Mouse (Mus musculus) v-Abl transformed pro-B cells (cell line): ENCODE data around the gene Hoxd4.

Source experiments
- in situ Hi-C, 2 experiments: fragments of 400-800 bp; cut with MboI; formaldehyde crosslinking; loops; one replicate each; pipeline ENCODE4 v1.15.1; 2025; ENCODE audit not compliant: unreplicated experiment in 2 of 2

The Hoxd4 gene

DNA sequence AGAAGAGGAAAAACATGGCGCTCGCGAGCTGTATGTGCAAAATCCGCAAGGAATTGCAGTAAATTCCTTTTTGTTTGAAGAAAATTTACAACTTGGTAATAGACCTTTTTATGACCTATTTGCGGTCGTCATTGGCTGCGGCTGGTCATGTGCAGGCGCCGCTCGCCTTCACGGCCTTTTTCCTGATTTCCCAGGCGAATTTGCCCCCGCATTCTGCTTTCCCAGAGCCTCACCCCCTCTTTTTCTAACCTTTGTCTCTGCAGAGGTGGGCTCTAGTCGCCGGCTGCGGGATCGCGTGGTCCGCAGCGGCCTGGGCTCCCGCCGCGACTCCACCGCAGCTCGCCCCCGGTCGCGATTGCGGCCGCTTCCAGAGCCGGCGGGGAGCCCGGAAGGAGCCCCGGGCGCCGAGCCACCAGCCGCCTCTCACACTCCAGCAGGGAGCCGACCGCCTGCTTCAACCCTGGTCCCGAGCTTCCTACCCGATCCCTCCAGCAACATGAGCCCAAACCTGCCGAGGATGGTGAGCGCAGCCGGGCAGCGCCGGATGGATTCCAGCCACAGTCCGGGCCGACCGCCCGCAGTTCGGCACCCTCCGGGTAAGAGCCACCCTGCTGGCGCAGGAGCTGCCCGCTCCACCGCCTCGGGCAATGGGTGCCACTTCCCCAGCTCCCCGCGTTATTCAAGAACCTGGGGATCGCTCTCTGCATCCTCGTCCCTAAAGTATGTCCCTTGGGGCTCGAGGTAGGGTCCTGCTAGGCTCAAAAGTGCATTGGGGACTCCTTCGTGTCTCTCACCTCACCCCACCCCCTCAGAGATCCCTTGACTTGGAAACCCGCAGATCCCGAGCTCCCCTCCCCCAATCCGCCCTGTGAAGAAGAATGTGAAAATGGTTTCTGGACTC lies at the start of gene Hoxd4, which contains the start of gene Hoxd3:
TSS of gene Hoxd4 (plus strand) at position 209 of the 901 bp plus-strand sequence.
TSS of gene Hoxd3 (plus strand) at position 207 of the 901 bp plus-strand sequence.
- in situ Hi-C loops = loop anchor here (10.0 to 25.0 kb wide), 5 partner anchors 343 to 1250 kb away; no protein-coding TSS in a partner anchor

DNA sequence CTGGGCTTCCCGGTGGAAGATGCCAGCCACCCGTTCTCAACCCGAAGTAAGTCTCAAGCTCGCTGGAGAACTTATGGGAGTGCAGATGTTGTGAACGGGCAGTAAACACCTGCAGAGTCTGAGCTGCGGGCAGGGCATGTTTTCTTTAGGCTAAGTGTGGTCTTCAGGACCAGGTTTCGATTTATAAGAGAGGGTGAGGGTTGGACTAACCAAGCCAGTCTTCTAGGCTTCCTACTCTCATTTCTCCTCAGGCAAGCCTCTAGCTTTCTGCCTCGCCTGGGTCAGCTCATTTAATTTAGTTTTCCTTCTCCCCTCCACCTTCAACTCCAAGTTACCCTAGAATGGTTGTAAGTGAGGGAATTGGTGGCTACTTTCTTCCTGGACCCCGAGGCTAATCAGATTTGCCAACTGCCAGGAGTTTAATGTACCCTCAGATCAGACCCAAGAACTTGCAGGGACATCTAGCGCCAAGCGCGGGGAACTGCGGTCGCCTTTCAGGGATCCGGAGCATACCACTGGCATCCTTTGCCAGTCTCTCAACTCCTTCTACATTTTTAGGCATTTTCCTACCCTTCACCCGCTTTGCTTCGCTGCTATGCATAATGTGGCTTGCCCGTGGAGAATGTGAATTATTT lies 48.3 kb upstream of the Hoxd4 start:
- in situ Hi-C loops = loop anchor here (5.0 to 25.0 kb wide), 4 partner anchors 361 to 1376 kb away; no protein-coding TSS in a partner anchor

DNA sequence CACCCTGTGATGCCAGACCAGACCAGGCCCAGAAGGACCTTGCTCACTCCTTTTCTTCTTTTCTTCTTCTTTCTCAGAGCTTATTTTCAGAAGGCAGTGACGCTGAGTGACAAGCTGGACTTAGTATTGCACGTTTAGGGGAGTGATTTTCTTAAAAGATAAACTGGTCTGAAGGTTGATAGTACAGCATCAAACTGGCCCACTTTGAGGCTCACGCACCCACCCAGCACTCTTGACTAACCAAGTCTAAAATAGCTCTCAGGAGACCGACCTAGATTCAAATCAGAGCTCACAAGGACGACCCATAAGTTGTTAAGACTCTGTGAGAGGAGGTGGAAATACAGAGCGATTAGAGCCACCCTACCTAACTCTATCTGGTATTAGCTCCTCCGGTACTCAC lies 45.3 kb upstream of the Hoxd4 start:
- in situ Hi-C loops = loop anchor here in 1 of 2 experiments (5.0 to 25.0 kb wide), 2 partner anchors 704 to 1379 kb away; no protein-coding TSS in a partner anchor

DNA sequence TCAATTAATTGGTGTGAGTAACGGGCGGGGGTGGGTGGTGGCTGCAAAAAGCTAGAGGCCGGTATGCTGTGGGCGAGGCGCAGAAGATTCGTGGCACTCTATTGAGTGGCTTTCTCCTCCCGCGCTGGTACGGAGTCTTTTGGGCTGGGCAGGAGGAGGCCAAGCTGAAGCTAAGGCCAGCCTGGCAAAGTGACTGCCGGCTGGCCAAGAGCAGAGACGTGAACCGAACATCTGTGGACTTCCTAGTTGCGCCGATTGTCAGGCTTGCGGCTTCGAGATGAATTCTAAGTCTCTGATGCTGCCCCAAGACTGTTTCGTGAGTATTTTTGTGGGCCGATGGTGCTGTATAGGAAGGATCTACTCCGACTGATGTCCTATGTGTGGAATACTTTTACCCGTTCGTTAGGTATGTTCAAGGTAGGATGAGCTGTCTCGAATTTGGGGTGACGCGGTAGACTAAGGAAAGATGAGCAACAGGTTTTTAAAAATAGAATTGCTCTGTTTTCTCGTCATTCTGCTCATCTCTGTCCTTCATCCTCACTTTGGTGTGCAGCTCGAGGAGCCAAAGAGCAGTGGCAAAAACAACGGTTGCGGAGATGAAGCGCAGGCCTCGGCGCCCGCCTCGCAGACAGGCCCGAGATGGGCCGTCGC lies 44.4 kb upstream of the Hoxd4 start:
- in situ Hi-C loops = loop anchor here in 1 of 2 experiments (5.0 to 25.0 kb wide), 2 partner anchors 705 to 1380 kb away; no protein-coding TSS in a partner anchor

DNA sequence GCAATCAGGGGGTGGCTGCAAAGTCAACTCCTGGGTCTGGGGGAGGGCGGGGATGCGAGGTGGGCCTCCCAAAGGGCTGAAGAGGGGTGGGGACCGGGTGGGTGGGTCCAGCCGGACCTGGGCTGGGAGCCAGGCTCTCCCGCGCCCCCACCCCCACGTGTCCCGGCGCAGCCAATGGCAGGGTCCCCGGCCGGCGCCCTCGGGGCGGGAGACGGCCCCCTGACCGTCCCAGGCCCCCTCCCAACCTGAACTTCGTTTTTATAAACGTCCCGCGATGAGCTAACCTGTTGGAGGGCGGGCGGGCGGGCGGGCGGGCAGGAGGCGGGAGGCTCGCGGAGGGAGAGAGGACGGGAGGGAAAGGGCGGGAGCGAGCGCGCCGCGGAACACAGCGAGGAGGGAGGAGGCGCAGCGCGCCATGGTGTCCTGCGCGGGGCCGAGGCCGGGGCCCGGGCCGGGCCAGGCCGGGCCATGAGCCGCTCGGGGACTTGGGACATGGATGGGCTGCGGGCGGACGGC lies 43.8 kb upstream of the Hoxd4 start, which contains the start of gene Hoxd13:
TSS of gene Hoxd13 (plus strand) at position 469 of the 516 bp plus-strand sequence.
- in situ Hi-C loops = loop anchor here in 1 of 2 experiments (5.0 to 25.0 kb wide), 2 partner anchors 706 to 1381 kb away; no protein-coding TSS in a partner anchor

DNA sequence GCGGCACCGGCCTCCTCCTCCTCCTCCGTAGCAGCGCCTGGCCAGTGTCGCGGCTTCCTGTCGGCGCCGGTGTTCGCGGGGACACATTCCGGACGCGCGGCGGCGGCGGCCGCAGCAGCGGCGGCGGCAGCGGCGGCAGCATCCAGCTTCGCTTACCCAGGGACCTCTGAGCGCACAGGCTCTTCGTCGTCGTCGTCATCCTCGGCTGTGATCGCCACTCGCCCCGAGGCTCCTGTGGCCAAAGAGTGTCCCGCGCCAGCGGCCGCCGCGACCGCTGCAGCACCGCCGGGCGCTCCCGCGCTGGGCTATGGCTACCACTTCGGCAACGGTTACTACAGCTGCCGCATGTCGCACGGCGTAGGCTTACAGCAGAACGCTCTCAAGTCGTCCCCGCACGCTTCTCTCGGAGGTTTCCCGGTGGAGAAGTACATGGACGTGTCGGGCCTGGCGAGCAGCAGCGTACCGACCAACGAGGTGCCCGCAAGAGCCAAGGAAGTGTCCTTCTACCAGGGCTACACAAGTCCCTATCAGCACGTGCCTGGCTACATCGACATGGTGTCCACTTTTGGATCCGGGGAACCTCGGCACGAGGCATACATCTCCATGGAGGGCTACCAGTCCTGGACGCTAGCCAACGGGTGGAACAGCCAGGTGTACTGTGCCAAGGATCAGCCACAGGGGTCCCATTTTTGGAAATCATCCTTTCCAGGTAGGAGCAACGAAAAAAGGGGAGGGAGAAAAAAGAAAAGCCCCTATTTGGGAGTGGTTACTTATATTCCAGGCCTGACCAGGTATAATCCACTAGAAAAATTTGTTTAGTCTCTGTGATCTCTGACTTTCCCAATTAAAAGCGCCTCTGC lies 43.1 kb upstream of the Hoxd4 start:
- in situ Hi-C loops = loop anchor here in 1 of 2 experiments (5.0 to 25.0 kb wide), 2 partner anchors 706 to 1381 kb away; no protein-coding TSS in a partner anchor

DNA sequence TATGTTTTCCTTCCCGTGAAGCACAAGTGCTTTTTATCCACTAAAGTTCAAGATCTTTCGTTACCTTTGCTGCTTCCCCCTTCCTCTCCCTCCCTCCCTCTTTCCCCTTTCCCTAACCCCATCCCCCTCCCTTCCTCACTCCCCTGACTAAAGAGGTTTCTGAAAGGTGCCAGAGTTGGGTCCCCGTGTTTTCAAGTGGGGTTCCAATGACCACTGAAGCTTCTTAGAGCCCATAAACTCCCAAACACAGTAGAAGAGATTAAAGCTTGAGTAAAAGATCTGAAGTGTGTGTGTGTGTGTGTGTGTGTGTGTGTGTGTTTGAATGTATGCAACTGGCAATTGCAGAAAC lies 42.5 kb upstream of the Hoxd4 start:
- in situ Hi-C loops = loop anchor here in 1 of 2 experiments (5.0 to 25.0 kb wide), 2 partner anchors 707 to 1382 kb away; no protein-coding TSS in a partner anchor

DNA sequence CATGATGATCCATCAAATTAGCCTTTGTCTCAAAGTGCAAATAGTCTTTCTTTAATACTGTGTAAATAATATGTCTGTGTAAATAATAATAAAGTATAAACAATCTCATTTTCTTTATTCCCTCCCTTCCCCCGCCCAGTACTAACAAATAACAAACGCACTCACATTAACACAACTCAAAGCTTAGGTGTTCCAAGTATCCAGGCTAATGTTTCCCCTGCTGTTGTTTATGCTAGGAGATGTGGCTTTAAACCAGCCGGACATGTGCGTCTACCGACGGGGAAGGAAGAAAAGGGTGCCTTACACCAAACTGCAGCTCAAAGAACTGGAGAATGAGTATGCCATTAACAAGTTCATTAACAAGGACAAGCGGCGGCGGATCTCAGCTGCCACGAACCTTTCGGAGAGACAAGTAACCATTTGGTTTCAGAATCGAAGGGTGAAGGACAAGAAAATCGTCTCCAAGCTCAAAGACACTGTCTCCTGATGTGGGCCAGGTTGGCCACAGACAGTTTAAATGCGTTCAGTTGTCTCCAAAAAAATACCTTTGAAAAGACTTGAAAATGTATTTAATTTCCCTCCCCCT lies 42.0 kb upstream of the Hoxd4 start:
- in situ Hi-C loops = loop anchor here (5.0 to 25.0 kb wide), 2 partner anchors 707 to 1382 kb away; no protein-coding TSS in a partner anchor

DNA sequence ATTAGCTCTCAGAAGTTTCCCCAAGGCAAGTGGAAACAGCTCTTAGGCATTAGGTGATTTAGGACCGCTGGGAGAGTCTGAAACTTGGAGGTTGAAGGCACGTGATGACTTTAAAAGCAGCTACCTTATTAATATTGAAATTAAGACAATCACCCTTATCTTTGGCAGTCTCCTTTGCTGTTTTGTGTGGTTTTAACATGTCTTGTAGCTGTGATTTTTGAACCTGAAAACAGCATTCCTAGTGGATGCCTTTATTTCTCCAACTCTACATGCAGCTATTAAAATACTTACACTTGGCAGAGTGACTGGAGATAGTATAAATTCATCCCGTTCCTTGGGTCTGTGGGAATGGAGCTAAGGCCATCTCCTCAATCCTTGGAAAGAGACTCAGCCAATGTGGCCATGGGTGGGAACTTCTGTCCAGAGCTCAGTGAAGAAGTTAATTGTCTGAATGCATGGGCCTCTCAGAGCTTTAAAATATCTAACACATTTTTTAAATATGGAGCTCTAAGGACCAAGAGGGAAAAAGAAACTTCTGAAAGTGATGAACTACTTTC lies 41.0 kb upstream of the Hoxd4 start:
- in situ Hi-C loops = loop anchor here (5.0 to 25.0 kb wide), 2 partner anchors 708 to 1383 kb away; no protein-coding TSS in a partner anchor

DNA sequence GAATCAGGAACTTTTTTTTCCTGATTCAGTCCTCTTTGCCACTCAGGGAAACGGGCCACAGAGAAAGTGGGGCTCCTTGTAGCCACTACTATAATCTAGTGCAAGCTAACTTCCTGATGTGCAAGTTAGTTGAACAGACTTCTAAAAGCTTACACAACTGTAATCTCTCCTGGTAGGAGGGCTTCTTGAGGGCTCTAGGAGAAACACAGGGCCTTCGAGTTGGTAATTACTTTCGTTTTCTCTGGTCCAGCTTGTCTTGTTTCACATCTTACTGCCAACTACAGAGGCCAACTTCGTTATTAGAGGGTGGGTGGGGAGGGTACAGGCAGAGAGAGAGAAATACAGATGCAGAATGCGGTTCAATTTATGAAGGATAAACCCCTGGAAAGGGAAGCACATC lies 39.9 kb upstream of the Hoxd4 start:
- in situ Hi-C loops = loop anchor here (5.0 to 25.0 kb wide), 2 partner anchors 710 to 1385 kb away; no protein-coding TSS in a partner anchor

DNA sequence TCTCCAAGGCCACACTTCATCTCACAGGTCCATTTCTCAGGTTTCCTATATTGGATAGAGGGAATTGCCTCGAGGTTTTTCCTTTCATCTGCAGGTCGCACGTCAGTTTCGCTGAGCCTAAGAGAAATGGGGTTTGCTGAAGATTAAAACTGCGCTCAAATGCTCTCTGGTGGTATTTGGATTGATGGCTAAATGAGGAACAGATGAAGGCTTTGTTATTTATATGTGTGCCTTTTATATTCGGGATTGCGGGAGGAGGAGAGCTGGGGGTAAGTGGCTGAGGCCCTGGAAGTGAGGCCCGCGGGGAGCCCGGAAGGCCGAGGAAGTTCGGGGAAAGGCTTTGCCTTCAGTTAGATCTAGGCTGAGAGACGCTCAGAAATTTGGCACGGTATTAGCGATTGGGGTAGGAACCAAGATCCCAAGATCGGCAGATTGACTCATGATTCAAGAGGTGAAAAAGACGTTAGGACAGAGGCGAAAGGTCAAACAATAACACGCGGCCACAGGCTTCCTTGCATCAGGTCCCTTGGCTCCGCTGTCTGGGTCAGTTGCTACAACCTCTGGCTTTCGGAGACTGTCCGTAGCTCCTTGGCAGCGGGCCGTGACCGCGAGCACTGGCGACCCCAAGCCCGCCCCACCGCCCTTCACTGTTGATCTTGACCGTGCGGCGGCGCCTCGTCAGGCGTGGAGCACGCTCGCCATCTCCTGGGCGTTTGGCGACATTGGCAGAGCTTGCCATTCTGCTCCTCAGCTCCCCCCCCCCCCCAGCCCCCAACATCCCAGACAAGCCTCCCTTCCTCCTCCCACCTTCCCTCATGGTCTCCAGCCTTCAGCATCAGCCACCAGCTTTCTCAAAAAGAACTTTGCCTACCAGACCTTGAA lies 39.0 kb upstream of the Hoxd4 start:
- in situ Hi-C loops = loop anchor here (5.0 to 25.0 kb wide), 2 partner anchors 710 to 1385 kb away; no protein-coding TSS in a partner anchor

DNA sequence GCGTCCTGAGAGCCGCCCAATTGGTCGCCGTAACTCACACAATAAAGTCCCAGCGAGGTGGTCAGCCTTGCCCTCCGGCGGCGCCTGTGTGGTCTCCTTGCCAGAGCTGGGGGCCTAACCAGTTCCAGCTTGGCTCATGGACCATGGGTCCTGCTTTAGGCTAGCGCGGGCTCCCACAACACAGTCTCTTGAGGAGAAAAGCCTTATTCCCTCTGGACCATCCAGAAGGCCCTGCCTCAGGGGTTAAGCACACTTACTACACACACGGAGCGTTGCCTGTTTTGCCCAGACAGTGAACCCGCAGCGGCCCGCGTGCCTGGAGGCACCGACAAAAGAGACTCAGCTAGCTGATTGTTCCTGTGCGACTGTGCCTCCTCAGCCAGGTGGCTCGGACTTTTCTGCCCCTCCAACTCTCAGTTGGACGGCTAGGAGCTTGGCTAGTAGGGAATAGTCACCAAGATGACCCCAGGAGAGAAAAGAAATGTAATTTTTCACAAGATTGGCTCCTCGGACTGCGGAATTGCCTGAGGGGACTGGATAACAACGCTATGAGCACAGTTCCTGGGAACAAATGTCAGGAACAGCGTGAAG lies 37.8 kb upstream of the Hoxd4 start:
- in situ Hi-C loops = loop anchor here (5.0 to 25.0 kb wide), 2 partner anchors 712 to 1387 kb away; no protein-coding TSS in a partner anchor

DNA sequence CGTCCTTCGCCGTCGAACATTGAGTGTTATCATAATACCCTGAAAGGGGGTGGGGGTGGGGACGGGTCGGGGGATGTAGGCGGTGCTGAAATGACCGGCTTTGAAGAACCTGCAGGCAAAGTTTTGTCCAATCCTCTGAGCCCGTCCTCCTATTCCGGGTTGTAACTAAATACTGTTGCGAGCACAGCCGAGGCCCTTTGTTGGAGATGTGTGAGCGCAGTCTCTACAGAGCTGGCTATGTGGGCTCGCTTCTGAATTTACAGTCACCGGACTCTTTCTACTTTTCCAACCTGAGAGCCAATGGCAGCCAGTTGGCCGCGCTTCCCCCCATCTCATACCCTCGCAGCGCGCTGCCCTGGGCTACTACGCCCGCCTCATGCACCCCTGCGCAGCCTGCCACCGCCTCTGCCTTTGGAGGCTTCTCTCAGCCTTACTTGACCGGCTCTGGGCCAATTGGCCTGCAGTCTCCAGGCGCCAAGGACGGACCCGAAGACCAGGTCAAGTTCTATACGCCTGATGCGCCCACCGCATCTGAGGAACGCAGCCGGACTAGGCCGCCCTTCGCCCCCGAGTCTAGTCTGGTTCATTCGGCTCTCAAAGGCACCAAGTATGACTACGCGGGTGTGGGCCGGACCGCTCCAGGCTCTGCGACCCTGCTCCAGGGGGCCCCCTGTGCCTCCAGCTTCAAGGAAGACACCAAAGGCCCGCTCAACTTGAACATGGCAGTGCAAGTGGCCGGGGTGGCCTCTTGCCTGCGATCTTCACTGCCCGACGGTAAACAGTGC lies 36.7 kb upstream of the Hoxd4 start, which contains the start of gene Hoxd12:
TSS of gene Hoxd12 (plus strand) at position 133 of the 785 bp plus-strand sequence.
- in situ Hi-C loops = loop anchor here (5.0 to 25.0 kb wide), 5 partner anchors 713 to 1388 kb away; partner anchors contain the start of gene Chrna1 (in 1 of the 2)

DNA sequence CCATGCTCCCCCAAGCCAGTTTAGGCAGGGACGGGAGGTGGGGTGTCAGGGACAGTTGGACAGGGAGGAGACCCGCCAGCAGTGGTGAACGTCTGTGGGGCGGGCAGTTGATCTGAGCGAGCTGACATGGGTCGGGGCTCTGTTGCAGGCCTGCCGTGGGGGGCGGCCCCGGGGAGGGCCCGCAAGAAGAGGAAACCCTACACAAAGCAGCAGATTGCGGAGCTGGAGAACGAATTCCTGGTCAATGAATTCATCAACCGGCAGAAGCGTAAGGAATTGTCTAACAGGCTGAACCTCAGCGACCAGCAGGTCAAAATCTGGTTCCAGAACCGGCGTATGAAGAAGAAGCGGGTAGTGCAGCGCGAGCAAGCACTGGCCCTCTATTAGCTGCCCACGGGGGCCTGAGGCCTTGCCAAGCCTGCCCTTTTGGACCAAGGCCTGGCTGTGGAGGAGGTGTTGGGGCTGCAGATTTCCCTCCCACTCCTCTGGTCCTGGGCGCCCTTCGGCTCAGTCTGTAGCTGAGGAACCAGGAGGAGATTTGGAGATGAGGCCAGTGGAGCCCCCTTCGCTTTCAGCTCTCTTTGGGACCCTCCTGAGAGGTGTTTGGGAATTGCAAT lies 36.0 kb upstream of the Hoxd4 start:
- in situ Hi-C loops = loop anchor here (5.0 to 25.0 kb wide), 3 partner anchors 1087 to 1287 kb away; partner anchors contain the start of gene Chrna1 (in 1 of the 2)

DNA sequence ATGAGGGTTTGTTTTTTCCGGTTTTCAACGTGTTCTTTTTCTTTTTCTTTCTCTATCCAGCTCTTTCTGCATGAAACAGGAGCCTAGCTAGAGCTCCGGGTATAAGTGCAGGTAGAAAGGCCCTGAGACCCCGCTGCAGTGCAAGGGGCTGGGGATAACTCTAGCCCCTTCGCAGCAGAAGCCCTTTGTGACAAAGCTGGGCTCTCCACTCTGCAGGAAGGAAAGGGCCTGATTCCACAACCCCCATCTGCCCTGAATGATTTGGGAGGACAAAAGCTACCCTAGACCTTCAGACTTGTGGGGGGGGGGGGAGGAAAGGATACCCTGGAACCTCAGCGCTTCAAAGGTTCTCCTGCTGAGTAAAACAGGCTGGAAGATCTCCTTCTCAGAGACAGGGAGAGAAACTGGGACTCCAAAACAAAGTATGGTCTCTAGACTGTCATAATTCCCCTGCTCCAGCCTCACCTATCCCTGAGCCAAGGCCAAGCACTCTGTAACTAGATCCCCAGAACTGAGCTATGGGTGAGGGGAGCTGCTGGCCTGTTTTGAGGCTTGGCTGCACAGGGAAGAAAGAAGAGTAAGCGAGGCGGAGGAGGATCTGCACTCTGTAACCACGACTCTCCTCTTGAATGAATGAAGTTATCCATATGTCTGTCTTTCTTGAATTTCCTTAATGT lies 35.2 kb upstream of the Hoxd4 start:
- in situ Hi-C loops = loop anchor here (5.0 to 25.0 kb wide), 3 partner anchors 1086 to 1286 kb away; partner anchors contain the start of gene Chrna1 (in 1 of the 2)
